Mouse (Mus musculus) urinary bladder, postnatal 14 days (tissue): ENCODE results near the gene Fam174b.

ENCODE experiments used
- DNase-seq: peaks from one replicate; pipeline ENCODE4 v3.0.0; 2021; ENCODE audit warnings: low spot score

The Fam174b gene

DNA sequence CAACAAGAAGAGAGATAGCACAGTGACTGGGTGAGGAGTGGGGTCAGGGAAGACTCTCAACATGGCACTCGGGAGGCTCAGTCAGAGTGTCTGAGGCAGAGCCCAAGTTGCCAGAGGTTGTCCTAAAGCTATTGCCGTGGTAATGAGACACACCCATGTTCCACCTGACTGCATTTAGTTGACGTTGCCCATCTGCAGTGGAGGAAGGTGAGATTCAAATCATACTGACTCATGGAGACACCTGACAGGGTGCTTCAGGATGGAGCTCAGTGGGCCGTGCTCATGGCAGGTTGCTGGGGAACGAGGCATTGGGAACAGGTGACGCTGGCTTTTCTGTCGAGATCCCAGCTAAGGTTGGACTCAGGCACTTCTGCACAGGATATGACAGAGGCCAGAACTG lies 9.9 kb downstream of the Fam174b start:
- peak; percentile 32 for DNase-seq

DNA sequence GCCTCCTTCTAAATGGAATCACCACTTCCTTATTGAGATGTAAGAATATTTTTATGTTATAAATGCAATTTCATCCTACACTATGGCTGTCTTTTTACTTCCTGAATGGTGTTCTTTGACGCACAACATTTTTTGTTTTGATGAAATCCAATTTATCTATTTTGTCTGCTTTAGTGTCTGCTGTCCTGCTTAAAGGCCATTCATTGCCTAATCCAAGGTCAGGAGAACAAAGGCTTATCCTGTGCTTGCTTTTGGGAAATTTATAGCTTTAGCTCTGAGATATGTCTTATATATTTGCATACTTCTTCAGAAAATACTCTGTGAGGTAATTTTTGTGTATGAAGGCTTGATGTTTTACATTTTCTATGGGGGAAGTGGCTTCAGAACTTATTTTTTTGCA lies 13.5 kb downstream of the Fam174b start:
- DNase-seq, result no peak

DNA sequence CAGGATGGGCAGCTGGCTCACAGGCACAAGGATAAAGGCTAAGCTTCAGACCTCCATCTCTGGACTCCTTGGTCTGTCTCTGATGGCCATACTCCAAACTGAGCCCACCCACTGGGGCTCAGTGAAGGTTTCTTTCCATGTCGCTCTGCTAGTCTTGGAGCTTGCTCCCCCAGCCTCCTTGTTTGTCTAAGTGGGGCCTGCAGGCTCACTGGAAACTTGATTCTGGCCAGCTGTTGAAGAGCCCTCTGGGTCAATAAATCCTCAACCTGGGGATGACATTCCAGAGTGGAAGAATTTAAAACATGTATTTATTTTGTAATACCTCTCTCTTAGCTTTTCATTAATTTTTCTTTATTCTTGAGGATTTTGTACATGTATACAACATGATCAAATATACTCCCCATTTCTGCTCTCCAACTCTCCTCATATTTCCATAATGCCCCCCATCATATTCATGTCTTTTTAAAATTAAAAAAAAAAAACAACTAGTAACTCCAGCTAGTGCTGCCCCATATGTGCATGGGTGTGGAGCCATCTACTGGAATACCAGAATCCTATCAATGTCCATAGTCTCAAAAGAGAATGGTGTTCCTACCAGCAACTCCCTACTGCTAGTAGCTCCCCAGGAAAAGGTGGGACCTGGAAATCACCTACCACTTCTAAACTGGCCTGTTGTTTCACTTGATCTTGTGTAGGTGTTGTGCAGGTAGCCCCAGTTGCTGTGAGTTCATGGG lies 15.4 kb downstream of the Fam174b start:
- no peak for DNase-seq

DNA sequence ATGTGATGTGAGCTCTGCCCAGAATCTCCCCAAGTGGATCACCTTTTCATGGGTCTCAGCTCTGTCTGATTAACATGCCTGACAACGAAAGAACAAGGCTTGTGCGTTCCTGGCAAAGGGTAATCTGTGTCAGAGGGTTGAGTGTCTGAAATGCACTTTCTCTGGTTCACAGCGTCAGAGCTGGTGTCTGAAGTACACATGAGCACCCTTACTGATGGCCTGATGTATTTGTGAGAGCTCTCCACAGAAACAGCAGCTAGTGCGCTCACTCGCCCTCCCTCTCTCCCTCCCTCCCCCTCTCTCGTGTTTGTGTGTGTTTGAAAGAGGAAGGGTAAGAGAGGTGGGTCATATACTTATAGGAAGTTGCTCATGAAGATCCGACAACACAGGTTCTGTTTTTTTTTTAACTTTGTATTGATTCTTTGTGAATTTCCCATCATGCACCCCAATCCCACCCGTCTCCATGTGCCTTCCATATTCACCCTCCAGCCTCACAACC lies 21.6 kb downstream of the Fam174b start:
- DNase-seq, result no peak

DNA sequence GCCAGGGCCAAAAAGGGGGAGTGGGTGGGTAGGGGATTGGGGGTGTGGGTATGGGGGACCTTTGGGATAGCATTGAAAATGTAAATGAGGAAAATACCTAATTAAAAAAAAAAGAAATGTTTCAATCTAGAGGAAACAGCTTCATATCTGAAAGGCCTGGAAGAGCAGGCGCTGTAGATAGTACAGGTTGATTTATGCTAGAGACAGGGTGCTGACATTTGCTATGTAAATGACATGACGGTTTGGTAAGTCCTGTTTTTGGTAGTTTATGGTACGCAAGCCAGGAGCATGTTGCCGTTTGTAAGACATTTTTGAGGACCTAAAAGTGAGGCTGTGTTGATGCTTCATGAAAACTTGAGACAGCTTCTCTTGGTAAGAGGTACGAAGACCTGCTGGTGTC lies 24.6 kb downstream of the Fam174b start:
- no peak for DNase-seq

DNA sequence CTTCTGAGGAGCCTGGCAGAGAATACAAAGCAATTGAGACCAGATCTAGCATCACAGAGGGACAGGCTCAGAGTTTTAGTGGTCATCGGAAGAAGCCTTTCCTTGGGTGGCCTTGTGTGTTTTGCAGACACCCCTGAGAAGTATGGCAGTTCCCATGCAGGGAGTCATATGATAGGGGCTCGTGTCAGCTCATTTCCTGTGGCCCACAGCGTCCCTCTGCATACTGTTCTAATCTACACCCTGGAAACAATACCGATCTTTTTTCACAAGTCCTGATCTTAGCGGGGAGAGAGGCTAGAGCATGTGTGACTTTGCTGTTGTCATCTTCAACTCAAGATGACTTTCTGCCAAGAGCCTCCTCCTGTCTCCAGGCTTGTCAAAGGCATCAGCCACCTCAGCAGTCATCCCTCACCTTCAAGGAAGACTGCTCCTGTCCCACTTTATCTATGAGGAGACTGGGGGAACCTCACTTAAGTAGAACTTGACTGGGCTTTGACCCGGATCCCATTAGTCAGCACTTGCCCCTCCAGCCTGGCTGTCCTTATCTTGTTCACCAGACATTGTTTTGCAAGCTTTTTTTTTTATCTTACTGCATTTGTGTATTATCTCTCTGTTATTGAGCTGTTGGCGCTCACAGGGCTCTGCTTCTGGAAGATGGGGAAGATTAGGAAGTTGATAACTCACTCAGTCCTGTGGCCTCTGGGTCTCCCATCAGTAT lies 25.2 kb downstream of the Fam174b start:
- DNase-seq, result no peak

DNA sequence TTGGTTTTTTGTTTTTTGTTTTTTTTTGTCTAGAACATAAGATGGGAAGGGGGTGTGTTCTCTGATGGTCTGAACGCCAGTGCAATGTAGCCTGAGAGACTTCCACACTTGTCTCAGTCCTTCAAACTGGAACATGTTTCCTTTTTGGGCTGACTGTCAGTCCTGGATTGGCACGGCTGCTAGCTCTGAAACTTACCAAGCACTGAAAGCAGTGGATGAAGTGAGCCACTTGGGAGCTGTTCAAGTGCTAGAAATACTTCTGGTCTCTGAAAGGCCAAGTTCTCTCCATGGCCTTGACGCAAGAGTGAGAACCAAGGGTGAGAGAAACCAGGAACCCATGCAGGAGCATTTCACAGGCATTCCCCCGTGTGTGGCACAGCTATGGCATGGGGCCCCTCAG lies 29.1 kb downstream of the Fam174b start:
- no peak for DNase-seq

DNA sequence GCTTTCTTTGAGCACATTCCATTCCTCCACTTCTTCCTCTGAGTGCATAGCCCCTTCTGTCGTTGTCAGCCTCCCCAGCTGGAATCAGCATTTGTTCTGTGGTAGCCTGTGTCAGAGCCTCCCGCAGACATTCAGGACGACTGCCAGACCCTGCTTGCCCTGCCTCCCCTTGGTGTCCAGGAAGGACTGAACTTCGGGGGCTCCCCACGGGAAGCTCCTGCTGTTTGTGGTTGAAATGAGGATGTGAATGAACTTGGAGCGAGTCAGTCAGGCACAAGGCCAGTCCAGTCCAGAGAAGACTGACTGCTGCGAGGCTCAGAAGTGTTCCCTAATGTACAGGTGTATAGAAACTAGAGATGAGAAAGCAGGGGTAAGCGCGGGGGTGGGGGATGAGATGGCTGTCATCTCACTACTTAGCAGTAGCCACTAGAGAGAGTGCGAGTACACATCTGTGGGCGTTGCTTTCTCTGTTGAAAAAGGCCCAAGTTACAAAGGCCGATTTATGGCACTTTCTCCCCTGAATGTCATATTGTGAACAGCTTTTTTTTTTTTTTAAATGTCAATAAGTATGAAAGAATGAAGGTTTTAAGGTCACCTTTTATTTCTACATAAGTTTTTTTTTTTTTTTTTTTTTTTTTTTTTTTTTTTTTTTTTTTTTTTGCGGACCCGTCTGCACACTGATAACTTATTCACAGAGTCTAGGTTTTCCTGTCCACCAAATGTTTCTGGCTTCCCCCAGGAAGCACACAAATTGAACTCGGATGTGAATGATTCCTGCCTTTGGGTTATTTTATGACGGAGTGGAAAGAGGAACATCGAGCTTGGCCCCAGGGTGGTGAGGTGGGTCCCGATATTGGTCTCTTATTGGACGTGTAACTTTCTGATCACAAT lies 31.5 kb downstream of the Fam174b start:
- DNase-seq, result no peak

DNA sequence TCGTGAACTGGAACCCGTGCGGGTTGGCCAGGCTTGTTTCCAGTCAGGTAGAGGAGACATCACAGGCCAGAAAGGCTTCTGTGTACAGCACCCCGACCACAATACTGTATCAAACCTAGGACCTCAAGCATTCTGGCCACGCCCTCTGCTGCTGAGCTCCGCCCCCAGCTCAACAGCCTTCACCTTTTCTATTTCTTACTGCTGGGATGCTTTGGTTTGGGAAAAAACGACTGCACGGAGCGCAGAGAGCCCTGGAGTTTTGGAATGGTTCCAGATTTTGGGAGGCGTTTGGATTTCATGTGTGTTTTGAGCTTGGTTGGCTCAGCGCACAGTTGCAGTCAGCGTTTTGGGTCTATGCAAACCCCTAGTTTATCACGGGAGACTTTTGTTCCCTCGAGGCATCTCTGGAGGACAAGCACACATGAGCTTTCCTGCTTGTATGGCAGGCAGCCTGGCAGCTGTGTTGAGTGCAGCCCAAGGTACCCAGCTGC lies 32.2 kb downstream of the Fam174b start:
- no peak for DNase-seq

DNA sequence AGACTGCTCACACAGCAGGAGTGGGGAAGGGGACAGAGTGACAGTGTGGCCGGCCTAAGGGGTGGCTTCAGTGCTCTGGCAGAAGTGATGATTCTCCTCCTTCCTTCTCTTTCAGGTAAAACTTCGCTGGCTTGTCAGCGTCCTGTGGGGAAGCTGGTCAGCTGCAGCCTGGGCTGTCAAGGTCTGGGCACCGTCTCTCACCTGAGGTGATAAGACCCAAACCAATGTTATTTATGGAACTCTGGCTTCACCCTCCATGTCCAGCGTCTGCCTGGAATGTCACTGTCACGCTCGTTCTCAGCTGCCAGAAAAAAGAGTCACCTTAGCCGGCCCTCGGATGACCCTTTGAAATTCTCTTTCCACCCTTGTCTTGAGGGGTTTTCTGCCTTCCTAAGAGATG lies 34.7 kb downstream of the Fam174b start:
- DNase-seq, result no peak

DNA sequence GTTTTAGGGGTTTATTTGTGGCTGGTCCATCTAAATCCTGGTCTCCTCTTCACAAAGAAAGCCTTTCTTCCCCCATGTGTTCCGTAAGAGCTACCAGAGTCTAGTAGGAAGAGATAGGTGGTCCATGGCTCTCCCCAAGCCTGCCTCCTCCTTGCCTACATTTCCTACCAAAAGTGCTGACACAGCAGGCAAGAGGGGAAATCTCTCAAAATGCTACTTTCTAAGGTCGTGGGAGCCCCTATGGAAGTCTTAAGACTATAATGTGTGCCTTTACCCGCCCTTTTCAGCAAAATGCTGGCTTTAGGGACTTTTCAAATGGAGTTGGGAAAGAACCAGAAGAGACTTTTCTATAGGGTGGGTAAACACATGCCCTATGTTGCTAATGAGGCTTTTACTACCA lies 37.7 kb downstream of the Fam174b start:
- DNase-seq, result no peak

DNA sequence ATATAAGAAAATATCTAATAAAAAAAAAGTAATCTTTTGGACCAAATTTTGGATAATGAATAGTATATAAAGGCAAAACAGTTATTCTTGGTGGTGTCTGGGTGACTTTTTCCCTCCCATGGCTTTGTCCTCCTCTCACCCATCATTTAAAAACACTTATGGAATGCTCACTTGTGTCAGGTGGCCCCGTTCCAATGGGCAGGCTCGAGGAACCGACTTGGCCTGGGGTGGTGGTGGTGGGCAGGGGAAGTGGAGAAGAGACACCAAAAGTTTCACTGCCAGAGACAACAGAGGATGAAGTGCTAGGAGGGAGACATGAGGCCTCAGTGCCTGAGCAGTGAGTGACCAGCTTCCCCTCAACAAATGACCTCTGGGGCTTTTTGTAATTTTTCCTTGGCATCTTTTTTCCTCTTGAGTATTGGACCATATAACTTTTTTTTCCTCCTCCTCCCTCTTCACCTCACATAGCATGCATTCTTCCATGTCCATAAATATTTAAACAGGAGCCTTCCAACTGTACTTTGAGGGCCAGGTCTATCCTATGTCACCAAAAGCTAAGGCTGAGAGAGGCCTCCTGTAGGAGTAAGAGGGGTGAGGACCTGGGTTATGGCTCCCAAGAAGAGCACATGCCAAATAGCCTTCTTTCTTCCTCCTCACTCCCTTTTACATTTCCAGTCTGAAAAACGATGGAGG lies 44.8 kb downstream of the Fam174b start:
- no peak for DNase-seq

DNA sequence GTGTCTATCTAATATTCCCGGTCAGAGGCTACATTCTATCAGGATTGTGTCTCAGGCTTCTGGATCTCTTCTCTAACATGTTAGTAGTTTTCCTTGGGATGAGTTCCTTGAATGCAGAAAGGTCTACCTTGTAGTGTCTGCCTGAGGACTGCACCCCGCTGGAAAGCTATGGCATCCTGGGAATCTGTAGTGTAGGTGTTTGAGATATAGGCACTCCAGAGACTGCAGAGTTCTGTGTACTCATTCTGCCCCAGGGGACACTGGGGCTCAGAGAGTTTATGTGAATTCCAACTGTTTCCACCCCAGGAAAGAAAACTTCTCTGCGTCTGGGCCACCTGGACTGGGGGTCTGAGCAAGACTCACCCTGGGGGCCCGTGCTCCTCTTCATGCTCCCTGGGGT lies 45.7 kb downstream of the Fam174b start:
- DNase-seq, result no peak

DNA sequence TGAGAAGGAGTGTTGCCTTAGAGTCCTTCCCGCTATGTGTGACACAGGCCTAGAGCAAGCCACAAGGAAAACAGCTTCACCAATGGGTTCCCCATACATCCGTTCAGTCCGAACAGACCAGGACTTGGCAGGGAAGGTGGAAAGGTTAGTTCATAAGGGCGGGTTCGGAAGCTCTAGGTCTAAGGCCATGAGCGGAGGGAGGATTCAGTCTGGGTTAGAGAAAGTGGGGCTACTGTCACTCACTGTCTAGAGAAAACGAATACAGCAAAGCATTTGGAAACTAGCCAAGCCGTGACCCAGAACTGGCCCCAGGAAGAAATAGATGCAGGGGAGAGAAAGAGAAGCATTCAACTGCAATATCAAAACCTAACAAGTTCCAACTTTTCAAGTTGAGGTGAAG lies 47.4 kb downstream of the Fam174b start:
- no peak for DNase-seq

DNA sequence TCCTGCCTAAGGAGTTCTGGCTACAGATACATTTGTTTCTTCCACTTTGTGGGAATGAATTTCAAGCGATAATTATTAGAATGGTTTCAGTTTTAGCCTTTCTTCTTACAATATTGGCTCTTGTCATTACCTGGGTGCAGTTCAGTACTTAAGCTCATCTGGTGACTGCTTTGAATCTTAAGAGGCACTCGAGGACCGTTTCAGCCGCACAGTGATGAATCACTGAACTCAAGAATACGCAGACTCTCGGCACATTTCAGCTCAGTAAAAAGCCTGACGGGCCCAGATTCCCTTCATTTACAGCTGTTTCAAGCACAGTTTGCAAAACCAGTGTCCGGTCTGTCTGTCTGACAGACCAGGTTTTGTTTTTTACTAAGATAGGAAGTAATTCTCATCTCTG lies 51.0 kb downstream of the Fam174b start:
- no peak for DNase-seq

DNA sequence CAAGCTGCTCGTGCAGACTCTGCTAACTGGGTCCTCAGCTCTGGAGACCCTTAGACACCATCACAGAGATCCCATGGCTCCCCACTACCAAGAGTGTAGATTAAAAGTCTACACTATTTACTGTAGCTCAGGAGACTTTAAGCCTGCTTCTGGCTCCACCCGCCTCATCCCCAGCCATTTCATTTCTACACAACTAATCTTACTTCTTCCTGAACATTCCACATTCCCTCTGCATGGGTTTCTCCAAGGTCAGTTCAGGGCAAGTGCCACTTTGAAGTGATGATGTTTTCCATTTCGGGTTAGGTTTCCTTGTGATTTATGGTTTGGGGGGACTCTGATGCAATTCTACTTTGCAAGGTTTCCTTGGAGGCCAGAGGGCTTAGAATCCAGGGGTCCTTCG lies 52.1 kb downstream of the Fam174b start:
- DNase-seq, result no peak

DNA sequence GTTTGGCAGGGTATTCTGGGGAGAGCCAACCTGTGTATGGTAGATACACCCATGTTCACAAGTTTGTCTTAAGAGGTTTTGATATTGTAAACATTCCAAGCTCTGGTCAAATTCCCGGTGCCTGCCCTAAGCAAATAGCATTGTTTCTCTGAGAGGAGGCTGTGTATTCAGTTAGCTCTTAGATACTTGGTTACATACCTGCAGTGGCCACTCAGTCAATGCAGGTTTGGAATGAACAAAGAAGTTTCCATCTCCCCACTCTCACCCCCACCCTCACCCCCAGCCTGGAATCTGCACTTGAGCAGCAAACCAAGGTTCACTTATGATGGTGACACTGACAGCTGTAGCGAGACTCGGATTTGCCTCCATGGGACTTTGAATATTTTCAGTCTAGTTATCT lies 52.5 kb downstream of the Fam174b start:
- DNase-seq, result no peak

DNA sequence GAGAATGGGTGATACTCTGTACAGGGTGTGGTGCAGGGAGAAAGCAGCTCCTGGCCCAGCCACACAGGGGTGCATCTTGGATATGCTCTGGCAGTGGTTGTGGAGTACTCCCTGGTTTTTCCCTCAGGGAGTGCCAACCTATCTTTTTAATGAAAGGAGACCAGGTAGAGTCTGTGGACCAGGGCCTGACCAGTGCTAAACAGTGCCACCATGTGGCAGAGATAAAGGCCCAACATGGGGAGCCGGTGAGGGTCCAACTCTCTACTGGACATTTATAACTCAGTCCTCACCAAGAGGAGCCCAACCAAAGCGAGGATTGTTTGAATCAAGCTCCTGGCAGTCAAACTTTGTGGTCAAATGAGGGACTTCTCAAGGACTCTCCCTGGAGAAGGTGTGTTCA lies 69.2 kb downstream of the Fam174b start:
- DNase-seq, result peak; percentile 28

DNA sequence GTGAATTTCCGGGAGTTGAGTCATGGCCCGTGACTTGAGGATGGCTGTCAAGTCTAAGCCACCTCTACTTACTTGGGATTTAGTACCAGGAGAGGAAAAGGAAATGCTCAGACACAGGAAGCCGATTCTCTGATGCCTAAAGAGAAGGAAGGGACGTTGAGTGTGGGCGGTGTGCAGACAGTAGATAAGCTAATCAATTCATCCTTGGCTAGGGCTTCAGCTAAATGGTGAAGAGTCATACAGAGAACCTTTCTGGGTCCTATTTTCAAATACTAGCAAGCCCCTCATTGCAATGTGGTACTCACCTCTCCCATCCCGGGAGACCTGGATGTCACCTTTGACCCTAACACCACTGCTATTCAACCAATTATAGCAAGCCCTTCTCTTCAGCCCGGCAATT lies 71.3 kb downstream of the Fam174b start:
- no peak for DNase-seq

DNA sequence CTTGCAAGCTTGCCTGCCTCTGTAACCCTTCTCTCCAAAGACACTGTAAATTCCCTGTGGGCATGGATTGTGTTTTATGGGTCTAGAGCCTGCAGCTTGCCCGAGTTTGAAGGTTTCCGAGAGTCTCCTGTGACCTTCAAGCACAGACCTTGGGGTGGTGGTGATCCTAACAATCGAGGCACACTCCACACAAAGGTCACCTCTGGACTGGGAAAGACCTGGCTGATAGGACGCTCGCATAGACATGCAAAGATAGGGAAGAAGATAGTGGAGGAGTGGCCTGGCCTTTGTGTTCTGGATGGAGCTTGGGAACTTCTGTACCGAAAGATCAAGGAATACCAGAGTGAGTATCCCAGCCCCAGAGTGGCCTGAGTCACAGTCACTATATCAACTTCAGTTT lies 72.1 kb downstream of the Fam174b start:
- no peak for DNase-seq

DNA sequence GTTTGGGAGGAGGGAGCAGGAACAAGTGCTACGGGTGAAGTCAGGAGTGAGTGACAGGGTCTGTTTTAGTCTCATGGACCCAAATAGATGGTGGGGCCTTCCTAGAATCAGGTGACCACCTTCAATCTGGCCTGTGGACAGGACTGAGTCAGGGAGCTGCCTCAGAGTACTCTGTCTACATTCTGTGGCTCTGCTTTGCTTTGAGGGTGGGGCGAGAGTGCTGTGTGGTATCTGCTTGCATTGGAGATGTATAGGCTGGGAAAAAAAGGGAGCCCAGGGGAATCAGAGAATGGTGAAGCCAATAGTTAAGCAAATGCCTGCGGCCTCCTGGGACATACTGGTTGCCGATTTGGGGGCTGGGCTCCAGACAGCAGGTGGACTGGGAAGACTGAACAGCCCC lies 73.8 kb downstream of the Fam174b start:
- DNase-seq, result no peak

DNA sequence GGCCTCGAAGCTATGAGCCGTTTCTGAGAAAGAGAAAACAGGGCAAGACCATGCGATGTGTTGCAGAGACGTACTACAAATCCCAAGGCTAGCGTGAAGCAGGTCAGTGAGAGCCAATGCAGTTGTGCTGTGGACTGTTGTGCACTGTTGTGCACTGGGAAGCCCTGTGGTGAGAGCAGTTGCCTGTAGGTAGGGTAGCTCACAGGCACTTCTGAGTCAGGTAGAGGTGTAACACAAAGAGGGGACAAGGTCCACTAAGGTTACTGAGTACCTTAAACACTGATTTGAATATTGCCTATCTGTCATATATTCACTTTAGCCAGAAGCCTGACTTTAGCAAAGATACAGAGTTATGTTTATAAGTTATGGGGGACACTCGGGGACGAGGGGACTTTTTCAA lies 74.4 kb downstream of the Fam174b start:
- no peak for DNase-seq
